17 mouse cellular contexts compared by ENCODE assay signal in the genomic region with DNA sequence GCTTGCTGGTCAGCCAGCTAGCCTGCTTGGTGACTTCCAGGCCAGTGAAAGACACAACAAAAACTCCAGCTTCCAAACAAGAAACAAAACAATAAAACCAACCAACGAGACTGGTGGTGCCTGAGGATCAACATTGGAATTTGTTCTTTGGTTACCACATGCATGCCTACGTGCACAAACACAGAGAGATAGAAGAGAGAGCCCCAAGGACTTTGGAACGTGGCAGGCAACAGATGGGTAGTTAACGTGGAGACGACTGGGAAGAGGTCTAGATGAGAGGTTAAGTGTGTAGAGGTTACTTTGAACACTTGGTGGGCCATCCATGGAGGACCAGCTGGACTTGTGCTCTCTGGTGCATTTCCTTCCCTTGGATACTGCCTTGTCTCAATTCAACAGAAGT.
"Had no signal": no experiment of that assay in that cellular context is flagged by ENCODE, and none has a peak within 500 bp of the region (broad histone marks: within the 10 kb centered on the region; RNA-seq: fewer than 3 reads in every experiment).

No protein-coding gene starts in this region.

- H3K36me3 ChIP-seq: lung, embryonic 15.5 days; midbrain, embryonic 13.5 days; midbrain, embryonic 15.5 days; neural tube, embryonic 12.5 days; stomach, embryonic 15.5 days had no signal

- H3K4me3 ChIP-seq: lung, embryonic 15.5 days; megakaryocyte, embryonic 14.5 days; midbrain, embryonic 13.5 days; midbrain, embryonic 15.5 days; neural tube, embryonic 12.5 days; stomach, embryonic 15.5 days had no signal

- H3K9ac ChIP-seq: lung, embryonic 15.5 days; midbrain, embryonic 13.5 days; midbrain, embryonic 15.5 days; neural tube, embryonic 12.5 days; stomach, embryonic 15.5 days had no signal

- H3K4me2 ChIP-seq: lung, embryonic 15.5 days; midbrain, embryonic 11.5 days; midbrain, embryonic 13.5 days; midbrain, embryonic 15.5 days; neural tube, embryonic 12.5 days; stomach, embryonic 15.5 days had no signal

- H3K27me3 ChIP-seq: lung, embryonic 15.5 days; midbrain, embryonic 13.5 days; midbrain, embryonic 15.5 days; neural tube, embryonic 12.5 days; stomach, embryonic 15.5 days had no signal

- H3K4me1 ChIP-seq: lung, embryonic 15.5 days; megakaryocyte, embryonic 14.5 days; midbrain, embryonic 13.5 days; midbrain, embryonic 15.5 days; neural tube, embryonic 12.5 days; stomach, embryonic 15.5 days had no signal

- H3K9me3 ChIP-seq: lung, embryonic 15.5 days; midbrain, embryonic 13.5 days; midbrain, embryonic 15.5 days; neural tube, embryonic 12.5 days; stomach, embryonic 15.5 days had no signal

- ATAC-seq: lung, postnatal 0 days; midbrain, embryonic 13.5 days; midbrain, embryonic 15.5 days had no signal

- H3K27ac ChIP-seq: lung, embryonic 15.5 days; macrophage; midbrain, embryonic 13.5 days; midbrain, embryonic 15.5 days; neural tube, embryonic 12.5 days; stomach, embryonic 15.5 days; stomach, postnatal 0 days had no signal

- DNase-seq: lung, adult 2 months; lung, postnatal 14 days; lung, postnatal 36 days; right cerebral cortex, postnatal 14 days; thymus, adult 18-20 months; thymus, postnatal 14 days; thymus, postnatal 36 days had no signal
